Mouse (Mus musculus) monocyte, adult 59 days (primary cell): ENCODE results near the gene Farsa. TPM values are rescaled to one million over a fixed set of nuclear protein-coding genes. Genes with fewer than 3 reads are reported as not detected.

ENCODE experiments used
- total RNA-seq, 2 experiments: library from RNA; stranded (reverse); gene quantifications; one replicate each; pipeline ENCODE4 v1.2.4; 2023

Gene Farsa
- total RNA-seq = 10 to 100 TPM; 43.6 to 47.8 TPM

DNA sequence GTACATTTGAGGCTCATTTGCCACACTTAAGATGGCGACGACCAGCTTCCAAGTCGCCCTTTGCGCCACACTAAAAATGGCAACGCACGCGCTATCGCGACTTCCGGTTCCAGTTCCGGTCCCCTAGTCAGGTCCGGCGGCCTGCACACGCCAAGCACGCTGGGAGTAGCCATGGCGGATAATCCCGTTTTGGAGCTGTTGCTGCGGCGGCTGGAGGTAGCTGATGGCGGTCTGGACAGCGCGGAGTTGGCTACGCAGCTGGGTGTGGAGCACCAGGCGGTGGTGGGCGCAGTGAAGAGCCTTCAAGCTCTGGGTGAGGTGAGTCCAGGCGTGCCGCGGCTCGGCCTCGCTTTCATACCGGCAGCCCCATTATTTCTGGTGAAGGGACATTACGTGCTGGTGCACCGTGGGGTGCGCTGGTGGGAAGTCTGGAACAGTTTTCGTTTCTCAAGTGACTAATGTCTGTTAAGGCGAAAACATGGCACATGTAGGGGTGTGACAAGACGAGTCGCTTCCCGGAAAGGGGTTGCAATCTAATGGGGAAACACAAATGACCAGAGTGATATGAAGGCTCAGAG lies at the start of gene Farsa:
Farsa (plus strand) TSS at position 126 of the 578 bp plus-strand sequence.

DNA sequence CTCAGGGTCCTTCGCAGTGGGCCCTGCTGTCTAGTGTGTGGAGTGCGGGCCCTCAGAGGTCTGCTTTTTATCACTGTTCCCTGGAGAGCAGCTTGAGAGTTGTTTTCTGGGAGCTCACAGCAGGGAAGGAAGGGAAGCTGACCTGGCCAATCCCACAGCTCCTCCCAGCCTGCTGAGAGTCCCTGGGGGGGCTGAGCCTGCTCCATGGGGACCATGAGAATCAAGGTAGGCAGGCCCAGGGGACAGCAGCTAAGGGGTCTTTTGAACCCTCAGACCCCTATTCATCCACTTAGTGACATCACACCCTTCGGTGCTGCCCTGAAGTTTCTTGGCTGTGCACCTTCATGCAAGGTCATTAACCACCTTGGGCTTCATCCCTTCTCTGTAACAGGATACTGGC lies 34.1 kb upstream of the Farsa start, which contains the start of gene Dand5:
Dand5 (minus strand) TSS at position 101 of the 400 bp plus-strand sequence.

DNA sequence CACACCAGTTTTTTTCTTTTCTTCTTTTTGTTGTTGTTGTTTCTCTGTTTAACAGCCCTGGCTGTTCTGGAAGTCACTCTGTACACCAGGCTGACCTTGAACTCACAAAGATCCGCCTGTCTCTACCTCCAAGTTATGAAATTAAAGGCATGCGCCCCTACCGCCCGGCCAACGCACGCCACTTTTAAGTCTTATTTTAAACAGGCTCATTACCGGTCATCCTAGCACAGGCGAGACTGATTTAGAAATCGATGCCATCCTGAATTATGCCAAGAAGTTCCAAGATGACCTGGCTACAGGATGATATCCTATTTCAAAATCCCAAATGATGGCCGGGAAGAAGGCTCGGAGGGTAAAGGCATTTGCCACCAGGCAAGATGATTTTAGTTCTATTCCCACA lies 25.3 kb upstream of the Farsa start, which contains the start of gene Gadd45gip1:
Gadd45gip1 (plus strand) TSS at position 33 of the 400 bp plus-strand sequence.

DNA sequence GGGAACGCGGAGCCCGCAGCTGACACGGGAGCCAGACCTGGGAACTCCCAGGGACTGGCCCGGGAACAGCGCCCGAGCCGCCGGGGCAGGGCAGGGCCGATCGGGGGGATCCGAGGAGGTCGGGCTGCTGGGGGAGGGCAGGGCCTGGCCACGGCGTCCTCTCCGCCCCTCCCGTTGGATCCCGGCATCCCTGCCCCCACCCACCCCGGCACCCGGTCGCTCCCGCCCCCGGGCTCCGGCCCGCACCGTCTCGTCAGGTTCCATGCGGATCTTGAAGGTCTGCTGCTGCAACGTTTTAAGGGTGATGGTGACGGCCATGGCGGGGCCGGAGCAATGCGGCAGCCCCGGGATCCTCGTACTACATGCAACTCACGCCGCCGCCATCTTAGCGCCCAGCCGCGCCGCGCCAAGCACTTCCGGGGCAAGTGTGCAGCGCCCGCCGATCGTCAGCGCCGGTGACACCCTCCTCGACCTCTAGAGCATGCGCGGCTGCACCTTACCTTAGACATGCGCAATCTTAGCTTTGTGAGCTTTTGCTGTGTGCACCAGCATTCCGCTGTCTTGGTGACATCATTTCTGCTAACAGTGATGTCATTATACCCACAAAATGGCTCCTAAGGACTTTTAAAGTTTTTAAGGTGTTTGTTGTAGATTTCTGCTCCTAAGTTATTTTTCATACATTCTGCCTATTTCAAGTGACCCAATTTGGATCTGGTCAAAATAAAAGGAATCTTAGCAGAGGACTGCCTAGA lies 16.4 kb upstream of the Farsa start, which contains the start of gene Rad23a:
Rad23a (minus strand) TSS at position 418 of the 752 bp plus-strand sequence.

DNA sequence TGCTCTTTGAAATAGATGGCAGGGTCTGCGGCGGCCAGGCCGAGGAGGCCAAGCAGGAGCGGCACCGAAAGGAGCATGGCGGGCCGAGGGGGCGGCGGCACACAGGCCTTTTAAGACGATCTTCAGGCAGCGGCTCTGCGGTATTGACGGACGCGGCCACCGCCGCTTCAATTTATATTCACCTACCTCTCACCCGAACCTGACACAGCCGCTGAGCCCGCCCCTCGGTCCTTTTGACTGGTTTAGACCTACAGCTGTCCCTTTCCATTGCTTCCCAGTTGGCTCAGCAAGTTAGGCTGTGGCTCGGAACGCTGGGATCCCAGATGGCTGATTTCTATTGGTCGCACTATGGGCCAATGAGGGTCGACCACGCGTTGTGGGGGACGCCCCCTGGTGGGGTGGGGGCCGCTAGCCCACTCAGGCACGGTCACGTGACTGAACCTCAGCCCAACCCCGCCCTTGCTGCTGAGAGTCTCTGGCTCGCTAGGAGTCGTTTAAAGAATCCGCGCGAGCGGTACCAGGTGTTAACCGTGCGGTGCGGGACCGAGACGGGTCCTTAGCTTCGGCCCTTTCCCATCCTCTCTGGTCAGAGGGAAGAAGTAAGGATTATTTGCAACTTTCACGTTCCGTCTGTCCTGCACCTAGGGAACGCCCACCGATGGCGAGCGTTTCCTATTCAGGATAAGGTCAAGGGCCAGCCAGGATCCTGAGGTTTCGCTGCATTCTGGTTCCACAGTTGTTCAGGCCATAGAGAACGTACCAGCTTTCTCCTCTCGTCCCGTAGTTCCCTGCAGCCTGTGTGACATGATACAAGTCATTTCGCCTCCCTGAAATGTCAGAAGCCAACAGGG lies 9.8 kb upstream of the Farsa start, which contains the start of gene Calr:
Calr (minus strand) TSS at position 213 of the 851 bp plus-strand sequence.

DNA sequence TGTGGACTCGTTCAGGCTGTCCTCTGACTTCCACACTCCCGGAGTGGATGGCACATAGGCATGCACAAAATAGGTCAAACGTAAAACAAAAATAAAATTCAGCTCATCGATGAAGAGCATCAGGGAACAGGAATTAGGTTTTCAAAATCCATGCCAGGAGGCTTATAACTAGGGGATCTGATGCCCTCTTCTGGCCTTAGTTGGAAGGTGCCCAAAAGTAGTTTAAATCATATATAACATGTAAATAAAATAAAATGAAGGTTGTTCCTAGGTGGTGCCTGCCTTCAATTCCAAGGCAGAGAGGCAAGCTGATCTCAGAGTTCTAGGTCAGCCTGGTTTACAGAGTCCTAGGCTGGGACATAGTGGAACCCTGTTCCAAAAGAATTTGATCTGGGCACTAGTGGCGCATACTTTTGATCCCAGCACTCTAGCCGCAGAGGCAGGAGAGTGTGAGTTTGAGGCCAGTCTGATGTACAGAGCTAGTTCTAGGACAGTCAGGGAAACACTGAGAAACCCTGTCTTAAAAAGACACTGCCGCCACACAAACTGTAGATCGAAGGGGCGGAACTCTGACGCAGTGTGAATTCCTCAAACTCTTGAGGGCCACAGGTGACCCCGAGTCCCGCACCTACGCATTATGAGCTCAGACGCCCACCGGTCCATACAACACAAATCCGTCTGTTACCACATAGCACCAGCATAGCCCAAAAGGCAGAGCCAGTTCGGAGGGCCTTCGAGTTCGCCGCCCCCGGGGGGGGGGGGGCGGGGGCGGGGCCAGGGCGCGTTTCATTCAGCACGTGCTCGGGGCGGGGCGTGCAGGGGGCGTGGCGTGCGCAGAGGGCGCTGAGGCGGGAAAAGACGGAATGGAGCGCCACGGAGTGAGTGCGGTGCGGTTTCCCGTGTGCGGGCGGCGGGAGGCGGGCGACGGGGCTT lies 14.9 kb downstream of the Farsa start, which contains the start of gene Syce2:
Syce2 (plus strand) TSS at position 736 of the 933 bp plus-strand sequence.

DNA sequence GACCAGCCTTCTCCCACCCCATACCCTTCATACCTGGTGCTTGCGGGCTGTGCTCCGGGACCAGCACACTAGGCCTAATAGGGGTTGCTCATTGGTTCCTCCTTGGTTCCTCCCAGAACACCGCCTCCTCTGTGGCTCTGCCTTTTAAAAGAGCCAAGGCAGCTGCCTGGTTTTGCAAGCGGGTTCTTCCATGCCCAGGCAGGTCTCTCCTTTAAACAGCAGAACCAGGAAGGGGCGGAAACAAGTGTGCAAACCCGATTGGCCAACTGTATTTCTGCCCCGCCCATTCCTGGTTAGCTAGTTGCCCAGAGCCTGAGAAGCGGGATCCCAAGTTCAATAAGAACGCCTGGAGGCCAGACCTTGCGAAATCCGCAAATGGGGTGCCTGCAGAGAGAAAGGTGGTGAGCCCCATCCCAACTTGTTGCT lies 36.9 kb downstream of the Farsa start, which contains the start of gene Gcdh:
Gcdh (minus strand) TSS at position 213 of the 426 bp plus-strand sequence.

DNA sequence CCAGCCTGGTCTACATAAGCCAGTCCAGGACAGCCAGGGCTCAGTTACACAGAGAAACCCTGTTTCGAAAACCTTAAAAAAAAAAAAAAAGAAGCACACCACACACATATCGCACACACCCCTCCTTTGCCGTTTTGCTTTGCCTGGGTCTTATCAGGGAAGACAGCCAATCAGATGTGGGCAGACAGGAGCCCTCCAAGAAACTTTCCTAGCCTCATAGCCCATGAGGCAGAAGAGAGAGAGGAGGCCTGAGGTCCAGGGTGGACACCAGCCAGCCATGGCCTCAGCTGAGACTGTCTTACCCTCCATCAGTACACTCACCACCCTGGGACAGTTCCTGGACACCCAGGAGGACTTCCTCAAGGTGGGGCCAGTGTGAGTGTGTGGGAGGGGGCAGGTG lies 45.0 kb downstream of the Farsa start, which contains the start of gene Klf1:
Klf1 (plus strand) TSS at position 177 of the 400 bp plus-strand sequence.

DNA sequence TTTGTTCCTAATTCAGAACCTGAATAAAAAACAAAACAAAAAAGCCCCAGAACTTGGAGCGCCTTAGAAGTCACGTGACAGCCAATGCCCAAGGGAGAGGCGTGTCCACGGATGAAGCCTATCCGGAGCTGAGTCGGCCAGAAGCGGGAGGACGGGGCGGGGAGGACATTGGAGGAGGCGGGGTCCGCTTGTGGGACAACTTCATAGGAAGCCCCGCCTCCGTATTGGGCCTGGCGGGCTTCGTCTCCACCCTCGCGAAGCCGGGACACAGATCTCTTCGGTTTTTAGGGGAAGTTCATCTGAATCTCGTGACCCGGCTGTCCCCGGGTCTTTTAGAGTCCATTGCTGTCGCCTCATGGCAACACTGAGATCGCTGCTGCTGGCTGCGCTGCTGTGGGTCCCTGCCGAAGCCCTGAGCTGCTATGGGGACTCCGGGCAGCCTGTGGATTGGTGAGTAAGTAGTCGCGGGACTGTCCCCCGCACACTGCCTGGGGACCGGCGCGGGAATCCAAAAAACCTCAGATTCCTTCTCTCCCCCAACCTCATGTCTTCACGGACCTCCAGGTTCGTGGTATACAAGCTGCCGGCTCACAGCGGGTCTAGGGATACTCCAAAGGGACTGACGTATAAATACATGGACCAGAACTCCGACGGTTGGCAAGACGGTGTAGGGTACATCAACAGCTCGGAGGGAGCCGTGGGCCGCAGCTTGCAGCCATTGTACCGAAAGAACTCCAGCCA lies 51.8 kb downstream of the Farsa start, which contains the start of gene Dnase2a:
Dnase2a (plus strand) TSS at position 140 of the 741 bp plus-strand sequence.

Other genes with a start within 250 kb of the Farsa start
- 100 to 1,000 TPM; 572 to 666 TPM for gene Ier2, start 194.1 kb upstream of the Farsa start, total RNA-seq
- 10 to 100 TPM; 60.9 to 69.0 TPM for gene Trmt1, start 170.7 kb upstream of the Farsa start, total RNA-seq
- gene Nacc1, start 169.1 kb upstream of the Farsa start, total RNA-seq = 10 to 100 TPM; 41.9 to 47.7 TPM
- gene Lyl1, start 155.5 kb upstream of the Farsa start, total RNA-seq = 100 to 1,000 TPM; 186 to 189 TPM
- gene G430095P16Rik, start 134.0 kb upstream of the Farsa start, total RNA-seq = 10 to 100 TPM; 16.5 to 21.5 TPM
- 10 to 100 TPM; 63.7 to 72.8 TPM for gene Nfix, start 56.6 kb upstream of the Farsa start, total RNA-seq
- gene Dand5, start 34.2 kb upstream of the Farsa start, total RNA-seq = 1 to 10 TPM; 2.0 to 3.1 TPM
- 10 to 100 TPM in 1 of 2 experiments, 1 to 10 TPM in 1; 8.9 to 10.1 TPM for gene Gadd45gip1, start 25.5 kb upstream of the Farsa start, total RNA-seq
- 10 to 100 TPM; 52.4 to 52.7 TPM for gene Rad23a, start 16.3 kb upstream of the Farsa start, total RNA-seq
- 100 to 1,000 TPM; 632 to 634 TPM for gene Calr, start 10.1 kb upstream of the Farsa start, total RNA-seq
- 1 to 10 TPM; 4.1 to 5.1 TPM for gene Syce2, start 15.1 kb downstream of the Farsa start, total RNA-seq
- 1 to 10 TPM; 7.1 to 9.3 TPM for gene Gcdh, start 36.9 kb downstream of the Farsa start, total RNA-seq
- not detected for gene Klf1, start 44.9 kb downstream of the Farsa start, total RNA-seq
- gene Dnase2a, start 51.6 kb downstream of the Farsa start, total RNA-seq = 10 to 100 TPM; 61.0 to 66.0 TPM
- under 1 TPM; 0.29 to 0.33 TPM for gene Mast1, start 80.4 kb downstream of the Farsa start, total RNA-seq
- not detected for gene Rtbdn, start 90.0 kb downstream of the Farsa start, total RNA-seq
- gene Gm49661, start 112.4 kb downstream of the Farsa start, total RNA-seq = not detected
- 100 to 1,000 TPM; 104 to 107 TPM for gene Prdx2, start 112.6 kb downstream of the Farsa start, total RNA-seq
- gene Rnaseh2a, start 112.8 kb downstream of the Farsa start, total RNA-seq = 10 to 100 TPM; 28.9 to 32.3 TPM
- gene Junb, start 121.7 kb downstream of the Farsa start, total RNA-seq = 1,000 to 10,000 TPM; 1,590 to 1,695 TPM
- gene Hook2, start 133.6 kb downstream of the Farsa start, total RNA-seq = 1 to 10 TPM; 2.8 to 3.2 TPM
- not detected for gene Best2, start 157.5 kb downstream of the Farsa start, total RNA-seq
- 10 to 100 TPM; 65.2 to 76.3 TPM for gene Asna1, start 168.3 kb downstream of the Farsa start, total RNA-seq
- 100 to 1,000 TPM; 154 to 166 TPM for gene Trir, start 169.8 kb downstream of the Farsa start, total RNA-seq
- 10 to 100 TPM; 37.3 to 54.7 TPM for gene Tnpo2, start 179.9 kb downstream of the Farsa start, total RNA-seq
- 1 to 10 TPM; 4.2 to 6.3 TPM for gene Fbxw9, start 203.1 kb downstream of the Farsa start, total RNA-seq
- not detected for gene Gm5741, start 211.0 kb downstream of the Farsa start, total RNA-seq
- 10 to 100 TPM; 55.7 to 74.6 TPM for gene Dhps, start 214.8 kb downstream of the Farsa start, total RNA-seq
- gene Wdr83os, start 223.8 kb downstream of the Farsa start, total RNA-seq = 10 to 100 TPM; 53.5 to 54.8 TPM
- gene Wdr83, start 224.3 kb downstream of the Farsa start, total RNA-seq = 10 to 100 TPM in 1 of 2 experiments, 1 to 10 TPM in 1; 8.9 to 14.2 TPM
- 100 to 1,000 TPM; 386 to 392 TPM for gene Man2b1, start 226.3 kb downstream of the Farsa start, total RNA-seq